In genomic region chr6:137514872-137515271, GRCm38 (mm10) we compare ENCODE assay signal across 25 mouse cellular contexts.
DNase-seq lines count a peak whose midpoint lies in the region; ATAC-seq and TF ChIP-seq lines count a peak whose summit lies in the region.
"Had no signal": no experiment of that assay in that cellular context is flagged by ENCODE, and none has a peak within 500 bp of the region (broad histone marks: within the 10 kb centered on the region; RNA-seq: fewer than 3 reads in every experiment).

No protein-coding gene starts in this region.

- no peaks in the 10 kb centered on the region for H3K27me3 ChIP-seq in lung, postnatal 0 days (replicated peaks; ENCODE audit: insufficient read depth, low read length)
- no peaks in the 10 kb centered on the region for H3K27me3 ChIP-seq in hindbrain, embryonic 14.5 days (ENCODE audit: control insufficient read depth, insufficient read depth, low read length)
- H3K27me3 ChIP-seq: CH12.LX; embryonic facial prominence, embryonic 13.5 days; forebrain, embryonic 13.5 days; hindbrain, embryonic 12.5 days; intestine, embryonic 15.5 days had no signal

- no peak overlapping the region for H3K4me2 ChIP-seq in lung, postnatal 0 days (replicated peaks; ENCODE audit: low read depth, low read length)
- no peak overlapping the region for H3K4me2 ChIP-seq in hindbrain, embryonic 14.5 days (replicated peaks)
- H3K4me2 ChIP-seq: embryonic facial prominence, embryonic 13.5 days; forebrain, embryonic 13.5 days; heart, embryonic 11.5 days; hindbrain, embryonic 12.5 days; intestine, embryonic 15.5 days had no signal

- H3K27ac ChIP-seq in lung, postnatal 0 days (ENCODE audit: low read length): no peak overlapping the region
- peak overlapping the region; percentile 73 for H3K27ac ChIP-seq in embryonic fibroblast, embryonic 13.5 days (ENCODE audit: insufficient read depth, low read length)
- H3K27ac ChIP-seq in hindbrain, embryonic 14.5 days: no peak overlapping the region
- H3K27ac ChIP-seq: embryonic facial prominence, embryonic 10.5 days; embryonic facial prominence, embryonic 13.5 days; forebrain, embryonic 10.5 days; forebrain, embryonic 13.5 days; hindbrain, embryonic 12.5 days; intestine, embryonic 15.5 days had no signal

- no peak for TF ChIP-seq CTCF in lung, postnatal 0 days (IDR thresholded peaks at IDR 0.05)
- no peak for TF ChIP-seq CTCF in lung, adult 2 months (IDR thresholded peaks at IDR 0.05; ENCODE audit: insufficient read depth, low read length)
- TF ChIP-seq CTCF in embryonic fibroblast, embryonic 13.5 days (IDR thresholded peaks at IDR 0.05; ENCODE audit: borderline replicate concordance, insufficient read depth, low read length): no peak

- H3K9ac ChIP-seq in lung, postnatal 0 days (replicated peaks; ENCODE audit: low read depth): no peak overlapping the region
- H3K9ac ChIP-seq in hindbrain, embryonic 14.5 days: no peak overlapping the region
- H3K9ac ChIP-seq: embryonic facial prominence, embryonic 13.5 days; forebrain, embryonic 13.5 days; hindbrain, embryonic 12.5 days; intestine, embryonic 15.5 days had no signal

- peak; percentile 68 for DNase-seq in lung, postnatal 0 days (ENCODE audit: low spot score)
- no peak for DNase-seq in lung, adult 2 months
- peak; percentile 92 for DNase-seq in 3T3-L1 (ENCODE audit: low read depth, low spot score)
- no peak for DNase-seq in hindbrain, embryonic 14.5 days (ENCODE audit: low spot score)
- DNase-seq in adrenal gland, adult 18-20 months (ENCODE audit: low spot score in 2 of 2): no peak
- DNase-seq: adrenal gland, adult 8-10 months; adrenal gland, postnatal 25 days; cerebellum, adult 11-12 months; cerebellum, adult 9-10 months; cerebellum, postnatal 14 days; gastrocnemius, postnatal 14 days; heart, adult 11 months; kidney, adult 11 months had no signal

- no peak overlapping the region for H3K4me3 ChIP-seq in lung, postnatal 0 days (ENCODE audit: low read depth, low read length)
- H3K4me3 ChIP-seq in lung, adult 2 months (replicated peaks; ENCODE audit: extremely low read depth, low read depth, low read length): no peak overlapping the region
- no peak overlapping the region for H3K4me3 ChIP-seq in embryonic fibroblast, embryonic 13.5 days (ENCODE audit: insufficient read depth, low read length)
- H3K4me3 ChIP-seq in hindbrain, embryonic 14.5 days (replicated peaks; ENCODE audit: low read length): no peak overlapping the region
- H3K4me3 ChIP-seq: embryonic facial prominence, embryonic 10.5 days; embryonic facial prominence, embryonic 13.5 days; forebrain, embryonic 10.5 days; forebrain, embryonic 13.5 days; hindbrain, embryonic 12.5 days; intestine, embryonic 15.5 days had no signal

- WGBS in lung, postnatal 0 days: 69% methylated on average over 4 of the region's 4 CpGs
- WGBS in lung, adult 2 months: 62% methylated on average over 4 of the region's 4 CpGs
- WGBS in hindbrain, embryonic 14.5 days: 87% methylated on average over 4 of the region's 4 CpGs

- H3K9me3 ChIP-seq in lung, postnatal 0 days (ENCODE audit: low read length): no peaks in the 10 kb centered on the region
- H3K9me3 ChIP-seq in hindbrain, embryonic 14.5 days (ENCODE audit: control insufficient read depth, low read length): no peaks in the 10 kb centered on the region
- H3K9me3 ChIP-seq: embryonic facial prominence, embryonic 10.5 days; embryonic facial prominence, embryonic 13.5 days; forebrain, embryonic 10.5 days; forebrain, embryonic 13.5 days; hindbrain, embryonic 12.5 days; intestine, embryonic 15.5 days had no signal

- H3K4me1 ChIP-seq in lung, postnatal 0 days (ENCODE audit: insufficient read depth, low read depth, low read length): no peaks in the 10 kb centered on the region
- H3K4me1 ChIP-seq in lung, adult 2 months (ENCODE audit: control insufficient read depth, insufficient read depth, low read length): no peaks in the 10 kb centered on the region
- H3K4me1 ChIP-seq in embryonic fibroblast, embryonic 13.5 days (ENCODE audit: control insufficient read depth, insufficient read depth, low read length): peaks cover 12% of the 10 kb centered on the region
- peaks cover 5% of the 10 kb centered on the region; the same call in 1 of the 2 replicates for H3K4me1 ChIP-seq in hindbrain, embryonic 14.5 days (replicated peaks; ENCODE audit: control insufficient read depth, insufficient read depth, low read length)
- H3K4me1 ChIP-seq: embryonic facial prominence, embryonic 10.5 days; embryonic facial prominence, embryonic 13.5 days; forebrain, embryonic 13.5 days; intestine, embryonic 15.5 days had no signal

- H3K36me3 ChIP-seq in lung, postnatal 0 days (ENCODE audit: insufficient read depth, low read length): no peaks in the 10 kb centered on the region
- H3K36me3 ChIP-seq in hindbrain, embryonic 14.5 days (replicated peaks; ENCODE audit: control insufficient read depth, insufficient read depth): no peaks in the 10 kb centered on the region
- H3K36me3 ChIP-seq: embryonic facial prominence, embryonic 10.5 days; forebrain, embryonic 10.5 days; G1E; hindbrain, embryonic 12.5 days; intestine, embryonic 15.5 days had no signal

- TF ChIP-seq EP300 in lung, postnatal 0 days (IDR thresholded peaks at IDR 0.05): no peak

- TF ChIP-seq POLR2A in lung, adult 2 months (IDR thresholded peaks at IDR 0.05; ENCODE audit: borderline replicate concordance, extremely low read depth, low read depth, low read length): no peak
- no peak for TF ChIP-seq POLR2A in embryonic fibroblast, embryonic 13.5 days (IDR thresholded peaks at IDR 0.05; ENCODE audit: low read depth, low read length)

- ATAC-seq in lung, postnatal 0 days: peak; percentile 35
- ATAC-seq in hindbrain, embryonic 14.5 days (ENCODE audit: low FRiP score): no peak
- ATAC-seq: forebrain, embryonic 13.5 days; forebrain, embryonic 16.5 days; hindbrain, embryonic 16.5 days; intestine, embryonic 15.5 days had no signal

Comparison
In these comparisons a context has a peak if more than half of its experiments do, and no peak if none do; other contexts are left out.
1. DNase-seq: peak in lung, postnatal 0 days (single experiment) and 3T3-L1 (single experiment); none in lung, adult 2 months (single experiment), hindbrain, embryonic 14.5 days (single experiment) and adrenal gland, adult 18-20 months (0 of 2).